Mouse (Mus musculus) hindbrain, embryonic 10.5 days (tissue): ENCODE data around the gene Nme4. TPM values are rescaled to one million over a fixed set of nuclear protein-coding genes. Genes with fewer than 3 reads are reported as not detected.

ENCODE experiments used
- DNase-seq: peaks from one replicate; pipeline ENCODE4 v3.0.0-alpha.2; 2017; ENCODE audit warnings: low spot score
- H3K27ac ChIP-seq: fragments of 300-500 bp; sonication (generic); 2 replicates; pipeline ENCODE4 v1.5.1; 2016; ENCODE audit warnings: mild to moderate bottlenecking, moderate library complexity
- H3K27me3 ChIP-seq: fragments of 300-500 bp; sonication (generic); 2 replicates; pipeline ENCODE4 v1.6.1; 2016; ENCODE audit warnings: mild to moderate bottlenecking; ENCODE audit not compliant: poor library complexity, insufficient read depth, severe bottlenecking
- H3K36me3 ChIP-seq: fragments of 300-500 bp; sonication (generic); 2 replicates; pipeline ENCODE4 v1.6.1; 2016; ENCODE audit warnings: mild to moderate bottlenecking, moderate library complexity
- H3K4me1 ChIP-seq: fragments of 300-500 bp; sonication (generic); replicated peaks from 2 replicates; pipeline ENCODE4 v1.6.1; 2016; ENCODE audit warnings: mild to moderate bottlenecking
- H3K4me3 ChIP-seq: fragments of 300-500 bp; sonication (generic); 2 replicates; pipeline ENCODE4 v1.5.1; 2016; ENCODE audit warnings: mild to moderate bottlenecking, moderate library complexity
- H3K9me3 ChIP-seq: fragments of 300-500 bp; sonication (generic); 2 replicates; pipeline ENCODE4 v1.6.1; 2016; ENCODE audit warnings: mild to moderate bottlenecking, moderate library complexity
- whole genome bisulfite sequencing: fragments of 180-500 bp; shearing (Covaris S2); methylation state at CpG from one replicate; pipeline ENCODE4 v1.1.7; 2016; 5-methylcytosine and 5-hydroxymethylcytosine counted together
- polyA plus RNA-seq: library from polyadenylated mRNA; unstranded; fragments of >200 nt; fragmentation: Nextera tagmentation; extraction: Ambion mirVana; gene quantifications from 2 replicates; pipeline ENCODE4 v1.2.1, GENCODE M21; 2016

The Nme4 gene
- 95.9 and 109 TPM in 2 replicates for polyA plus RNA-seq

DNA sequence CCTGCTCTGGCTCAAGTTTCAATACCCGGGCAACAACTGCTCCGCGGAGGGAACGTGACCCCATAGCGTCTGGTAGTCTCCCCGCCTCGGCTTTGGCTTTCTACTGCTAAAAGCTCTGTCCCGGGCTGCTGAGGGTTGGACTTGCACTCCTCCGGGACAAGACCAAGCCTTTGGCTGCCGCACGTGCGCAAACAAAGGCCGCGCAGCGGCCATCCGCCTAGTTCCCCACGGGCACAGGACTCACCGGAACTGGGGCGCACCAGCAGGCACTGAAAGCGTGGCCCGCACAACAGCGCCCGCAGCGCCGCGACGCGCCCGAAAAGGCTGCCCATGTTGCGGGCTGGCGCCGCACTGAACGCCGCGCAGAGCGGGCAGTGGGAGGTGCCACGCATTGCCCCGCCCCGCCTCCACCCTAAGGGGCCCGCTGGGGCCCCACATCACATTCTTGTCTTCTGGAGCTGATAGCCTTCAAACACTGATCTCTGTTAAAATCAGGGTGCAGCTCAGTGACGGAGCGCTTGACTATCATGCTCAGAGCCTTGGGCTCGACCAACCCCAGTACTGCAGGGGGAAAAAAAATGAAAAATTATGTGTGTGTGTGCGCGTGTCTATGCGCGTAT lies at the start of gene Nme4:
Gene Nme4, minus strand, starts transcription at position 482 of the 620 bp plus-strand sequence.
- Histone ChIP-seq H3K27me3 (no peaks in the 10 kb centered on the region), H3K9me3 (0 out of 2 replicates have a peak, but pooled peaks cover 4% of the 10 kb centered on the region), H3K4me1 (peaks cover 18% of the 10 kb centered on the region), H3K36me3 (peaks cover 27% of the 10 kb centered on the region), H3K4me3 (peak within 1 kb of the TSS; percentile 82), H3K27ac (peak within 1 kb of the TSS; percentile 97)
- WGBS, result 5% methylated on average over 47 of the region's 47 CpGs
- peak; percentile 80 for DNase-seq

- Histone ChIP-seq H3K4me3 (no peak overlapping the region), H3K27me3 (no peaks in the 10 kb centered on the region), H3K4me1 (peaks cover 22% of the 10 kb centered on the region), H3K9me3 (no peaks in the 10 kb centered on the region), H3K27ac (no peak overlapping the region), H3K36me3 (peaks cover 67% of the 10 kb centered on the region)
- 95% methylated on average over 5 of the region's 5 CpGs for WGBS
- DNase-seq, result no peak
Measured at GRCm38 (mm10) chr17:26143386-26143785, 48.0 kb upstream of the Nme4 start.

DNA sequence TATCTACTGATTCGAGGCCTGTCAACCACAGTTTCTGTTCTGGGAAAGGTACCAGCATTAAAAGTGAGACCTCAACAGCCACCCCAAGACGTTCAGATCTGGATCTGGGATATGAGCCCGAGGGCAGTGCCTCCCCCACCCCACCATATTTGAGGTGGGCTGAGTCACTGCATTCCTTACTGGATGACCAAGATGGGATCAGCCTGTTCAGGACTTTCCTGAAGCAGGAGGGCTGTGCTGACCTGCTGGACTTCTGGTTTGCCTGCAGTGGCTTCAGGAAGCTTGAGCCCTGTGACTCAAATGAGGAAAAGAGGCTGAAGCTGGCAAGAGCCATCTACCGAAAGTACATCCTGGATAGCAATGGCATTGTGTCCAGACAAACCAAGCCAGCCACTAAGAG lies 47.4 kb upstream of the Nme4 start:
- Histone ChIP-seq H3K27ac (no peak overlapping the region), H3K9me3 (no peaks in the 10 kb centered on the region), H3K4me1 (peaks cover 27% of the 10 kb centered on the region), H3K4me3 (no peak overlapping the region), H3K36me3 (peaks cover 61% of the 10 kb centered on the region), H3K27me3 (no peaks in the 10 kb centered on the region)
- DNase-seq, result no peak
- 93% methylated on average over 4 of the region's 4 CpGs for WGBS

- peaks cover 30% of the 10 kb centered on the region for H3K4me1 ChIP-seq
- under 1% methylated on average over 58 of the region's 58 CpGs for WGBS
- peak overlapping the region; percentile 96 for H3K4me3 ChIP-seq
- peak overlapping the region; percentile 95 for H3K27ac ChIP-seq
- no peak for DNase-seq
- peaks cover 27% of the 10 kb centered on the region for H3K36me3 ChIP-seq
- no peaks in the 10 kb centered on the region for H3K9me3 ChIP-seq
- no peaks in the 10 kb centered on the region; the same call in 1 of the 2 replicates for H3K27me3 ChIP-seq
Measured at GRCm38 (mm10) chr17:26138901-26139381, 43.5 kb upstream of the Nme4 start.

GRCm38 (mm10) chr17:26138239-26138836 lies 42.9 kb upstream of the Nme4 start, which contains the start of gene Axin1:
Gene Axin1 (plus strand): TSS chr17:26138688.
- peaks cover 25% of the 10 kb centered on the region for H3K36me3 ChIP-seq
- H3K4me1 ChIP-seq, result peaks cover 30% of the 10 kb centered on the region
- peak within 1 kb of the TSS; percentile 95 for H3K27ac ChIP-seq
- DNase-seq, result peak; percentile 98
- 1% methylated on average over 42 of the region's 42 CpGs for whole genome bisulfite sequencing
- H3K9me3 ChIP-seq, result no peaks in the 10 kb centered on the region
- peak within 1 kb of the TSS; percentile 96 for H3K4me3 ChIP-seq
- no peaks in the 10 kb centered on the region; the same call in 1 of the 2 replicates for H3K27me3 ChIP-seq

- H3K4me3 ChIP-seq, result peak overlapping the region; percentile 96
- WGBS, result 76% methylated on average over 2 of the region's 2 CpGs
- H3K27me3 ChIP-seq, result no peaks in the 10 kb centered on the region; the same call in 1 of the 2 replicates
- H3K9me3 ChIP-seq, result no peaks in the 10 kb centered on the region
- H3K4me1 ChIP-seq, result peaks cover 30% of the 10 kb centered on the region
- H3K27ac ChIP-seq, result peak overlapping the region; percentile 95
- no peak for DNase-seq
- peaks cover 24% of the 10 kb centered on the region for H3K36me3 ChIP-seq
Measured at GRCm38 (mm10) chr17:26137751-26138130, 42.3 kb upstream of the Nme4 start.

- WGBS, result 92% methylated on average over 11 of the region's 11 CpGs
- no peaks in the 10 kb centered on the region; the same call in 1 of the 2 replicates for H3K27me3 ChIP-seq
- no peaks in the 10 kb centered on the region for H3K9me3 ChIP-seq
- 0 out of 2 replicates have a peak overlapping the region, but pooled peaks have one; percentile 96 for H3K4me3 ChIP-seq
- H3K27ac ChIP-seq, result peak overlapping the region; percentile 95
- H3K4me1 ChIP-seq, result peaks cover 30% of the 10 kb centered on the region
- DNase-seq, result no peak
- H3K36me3 ChIP-seq, result peaks cover 24% of the 10 kb centered on the region
Measured at GRCm38 (mm10) chr17:26137106-26137750, 41.8 kb upstream of the Nme4 start.

GRCm38 (mm10) chr17:26131856-26132853 lies 36.8 kb upstream of the Nme4 start:
- DNase-seq, result no peak
- 89% methylated on average over 18 of the region's 18 CpGs for WGBS
- H3K27me3 ChIP-seq, result no peaks in the 10 kb centered on the region; the same call in 1 of the 2 replicates
- no peaks in the 10 kb centered on the region for H3K9me3 ChIP-seq
- peaks cover 6% of the 10 kb centered on the region; the same call in 1 of the 2 replicates for H3K4me1 ChIP-seq
- H3K4me3 ChIP-seq, result no peak overlapping the region
- peaks cover 70% of the 10 kb centered on the region for H3K36me3 ChIP-seq
- no peak overlapping the region for H3K27ac ChIP-seq

- peaks cover 79% of the 10 kb centered on the region for H3K36me3 ChIP-seq
- H3K4me3 ChIP-seq, result no peak overlapping the region
- peaks cover 6% of the 10 kb centered on the region; the same call in 1 of the 2 replicates for H3K4me1 ChIP-seq
- 84% methylated on average over 18 of the region's 18 CpGs for WGBS
- no peak overlapping the region for H3K27ac ChIP-seq
- DNase-seq, result no peak
- no peaks in the 10 kb centered on the region; the same call in 1 of the 2 replicates for H3K27me3 ChIP-seq
- no peaks in the 10 kb centered on the region for H3K9me3 ChIP-seq
Measured at GRCm38 (mm10) chr17:26131062-26131732, 35.8 kb upstream of the Nme4 start.

- Histone ChIP-seq H3K4me3 (peak overlapping the region; percentile 16), H3K9me3 (no peaks in the 10 kb centered on the region), H3K36me3 (peaks cover 58% of the 10 kb centered on the region), H3K4me1 (peaks cover 26% of the 10 kb centered on the region), H3K27me3 (no peaks in the 10 kb centered on the region), H3K27ac (no peak overlapping the region)
- no peak for DNase-seq
- WGBS, result 95% methylated on average over 10 of the region's 10 CpGs
Measured at GRCm38 (mm10) chr17:26125226-26125625, 29.8 kb upstream of the Nme4 start.

DNA sequence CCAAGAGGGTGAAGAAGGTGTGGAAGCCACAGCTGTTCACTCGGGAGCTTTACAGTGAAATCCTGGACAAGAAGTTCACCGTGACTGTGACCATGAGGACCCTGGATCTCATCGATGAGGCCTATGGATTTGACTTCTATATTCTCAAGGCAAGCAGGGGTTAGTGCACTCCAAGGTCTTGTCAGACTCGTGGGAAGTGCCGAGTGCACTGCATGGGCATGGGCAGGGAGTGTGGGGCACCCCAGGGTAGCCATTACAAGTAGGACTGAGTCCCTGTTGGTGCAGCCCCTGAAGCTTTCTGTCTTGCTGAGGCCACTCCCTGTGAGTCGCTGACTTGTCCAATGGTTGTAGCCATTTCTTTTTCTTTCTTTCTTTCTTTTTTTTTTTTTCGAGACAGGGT lies 29.2 kb upstream of the Nme4 start:
- Histone ChIP-seq H3K9me3 (no peaks in the 10 kb centered on the region), H3K27me3 (peaks cover 4% of the 10 kb centered on the region; the same call in 1 of the 2 replicates), H3K4me1 (peaks cover 32% of the 10 kb centered on the region), H3K36me3 (peaks cover 52% of the 10 kb centered on the region), H3K27ac (no peak overlapping the region), H3K4me3 (peak overlapping the region; percentile 74)
- DNase-seq, result no peak
- WGBS, result 89% methylated on average over 7 of the region's 7 CpGs
